Mouse (Mus musculus) ES-Bruce4 (cell line): ENCODE data around the gene Oser1.

Source experiments
- CTCF ChIP-seq: IDR thresholded peaks from one replicate; pipeline ENCODE4 v1.8.1; 2011; ENCODE audit warnings: low read depth, low read length
- EP300 ChIP-seq: IDR thresholded peaks from 2 replicates; pipeline ENCODE4 v1.6.1; 2011; ENCODE audit warnings: low read depth, low read length; ENCODE audit not compliant: insufficient read depth
- POLR2A ChIP-seq: IDR thresholded peaks from one replicate; pipeline ENCODE4 v1.8.1; 2011; ENCODE audit warnings: low read length; ENCODE audit not compliant: insufficient read depth

DNA sequence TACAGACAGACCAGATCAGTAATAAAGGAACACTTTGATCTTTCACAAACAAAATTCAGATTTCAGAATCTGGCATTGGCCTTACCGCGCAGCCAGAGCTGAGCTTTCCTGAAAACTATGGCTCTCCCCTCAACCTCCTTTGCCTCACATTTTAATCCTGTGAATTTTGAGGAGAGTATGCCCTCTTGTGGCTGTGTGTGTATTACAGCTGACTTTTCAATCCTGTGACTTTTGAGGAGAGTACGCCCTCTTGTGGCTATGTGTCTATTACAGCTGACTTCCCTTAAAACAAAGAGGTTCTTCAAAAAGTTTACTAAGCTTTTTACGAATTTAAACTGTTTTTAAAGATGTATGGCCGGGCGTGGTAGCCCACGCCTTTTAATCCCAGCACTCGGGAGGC, 23.3 kb downstream of the Oser1 start:
- TF ChIP-seq POLR2A (no peak), CTCF (peak; percentile 43), EP300 (no peak)
